Mouse (Mus musculus): ENCODE data around the gene Ptprj.
A peak's percentile ranks its signal among the peaks of the same experiment; 100 is the strongest.

Ptprj gene

DNA sequence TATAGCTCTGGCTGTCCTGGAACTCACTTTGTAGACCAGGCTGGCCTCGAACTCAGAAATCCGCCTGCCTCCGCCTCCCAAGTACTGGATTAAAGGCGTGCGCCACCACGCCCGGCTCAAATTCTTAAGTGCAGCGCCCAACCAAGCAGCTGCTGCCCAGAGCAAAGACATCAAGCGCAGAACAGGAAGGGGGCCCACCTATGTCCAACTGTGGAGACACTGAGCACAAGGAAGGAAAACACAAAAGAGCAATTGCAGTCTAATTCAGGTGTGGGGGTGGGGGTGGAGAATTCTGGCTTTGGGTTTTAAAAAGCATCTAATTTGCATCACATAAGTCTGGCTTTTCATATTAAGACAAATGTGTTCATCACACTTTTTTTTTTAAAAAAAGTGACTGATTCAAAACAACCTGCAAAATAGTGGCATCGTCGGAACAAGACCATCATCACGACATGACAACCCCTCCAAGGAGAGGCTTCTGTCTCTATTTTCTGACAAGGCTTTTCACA is 20.7 kb downstream of the Ptprj start:
- peak; percentile 90 for DNase-seq (ENCODE audit: low read depth, low spot score)

DNA sequence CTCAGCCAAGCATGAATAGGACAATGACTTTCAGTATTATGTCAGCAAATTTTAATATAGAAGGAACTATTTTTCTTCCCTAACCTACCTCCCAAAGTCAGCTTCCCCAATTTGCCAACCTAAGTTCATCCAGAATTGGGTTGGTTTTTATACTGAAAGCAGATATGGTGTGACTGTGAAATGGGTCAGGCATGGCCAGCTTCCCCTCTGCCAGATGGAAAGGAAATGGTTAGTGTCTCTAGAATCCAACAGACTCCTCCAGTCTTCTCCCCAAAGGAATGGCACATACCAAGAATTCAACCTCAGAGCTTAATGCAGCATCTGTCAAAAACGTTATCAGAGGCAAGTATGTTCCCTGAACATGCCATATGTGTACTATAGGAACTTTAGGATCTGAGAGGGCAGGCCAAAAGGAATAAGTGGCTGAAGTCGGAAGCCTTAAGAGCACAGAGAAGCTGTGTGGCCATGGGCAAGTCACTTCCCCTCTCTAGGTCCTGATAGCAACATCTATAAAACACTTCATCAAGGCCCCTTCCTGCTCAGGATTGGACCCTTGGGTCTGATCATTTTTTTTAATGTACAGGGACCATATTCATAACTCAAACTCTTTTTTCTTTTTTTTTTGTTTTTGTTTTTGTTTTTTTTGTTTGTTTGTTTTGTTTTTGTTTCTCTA is 21.3 kb downstream of the Ptprj start:
- no peak for DNase-seq (ENCODE audit: low read depth, low spot score)

DNA sequence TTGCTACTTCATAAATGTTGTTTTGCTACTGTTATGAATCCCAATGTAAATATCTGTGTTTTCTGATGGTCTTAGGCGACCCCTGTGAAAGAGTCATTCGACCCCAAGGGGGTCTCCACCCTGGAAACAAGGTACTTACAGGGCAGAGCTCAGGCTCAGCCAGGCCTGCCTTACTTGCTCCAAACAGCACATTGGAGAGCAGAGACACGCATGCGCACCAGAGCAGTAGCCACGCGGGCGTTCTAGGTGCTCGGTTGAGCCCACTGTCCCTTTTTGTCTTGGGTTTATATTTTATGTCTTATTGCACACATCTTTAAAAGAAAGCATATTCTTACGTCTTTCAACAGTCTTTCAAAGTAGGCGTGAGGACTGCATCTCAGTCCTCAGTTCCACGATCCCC is 22.1 kb downstream of the Ptprj start:
- DNase-seq (ENCODE audit: low read depth, low spot score): peak; percentile 67

DNA sequence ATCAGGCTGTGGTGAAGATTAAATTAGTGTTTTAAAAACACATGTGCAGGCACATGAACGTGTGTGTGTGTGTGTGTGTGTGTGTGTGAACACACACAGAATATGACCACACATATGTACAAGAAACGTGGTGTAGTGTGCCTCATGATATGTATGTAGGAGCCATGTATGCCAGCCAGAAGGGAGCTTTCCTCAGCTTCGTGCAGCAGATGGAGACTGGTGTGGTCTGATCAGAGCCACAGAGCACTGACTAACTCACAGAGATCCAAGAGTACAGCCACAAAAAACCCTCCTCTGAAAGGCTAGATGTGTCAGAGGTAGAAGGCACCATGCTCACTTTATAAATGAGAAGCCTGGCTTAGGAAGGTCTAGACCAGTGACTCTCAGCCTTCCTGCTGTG is 22.5 kb downstream of the Ptprj start:
- DNase-seq (ENCODE audit: low read depth, low spot score): no peak

DNA sequence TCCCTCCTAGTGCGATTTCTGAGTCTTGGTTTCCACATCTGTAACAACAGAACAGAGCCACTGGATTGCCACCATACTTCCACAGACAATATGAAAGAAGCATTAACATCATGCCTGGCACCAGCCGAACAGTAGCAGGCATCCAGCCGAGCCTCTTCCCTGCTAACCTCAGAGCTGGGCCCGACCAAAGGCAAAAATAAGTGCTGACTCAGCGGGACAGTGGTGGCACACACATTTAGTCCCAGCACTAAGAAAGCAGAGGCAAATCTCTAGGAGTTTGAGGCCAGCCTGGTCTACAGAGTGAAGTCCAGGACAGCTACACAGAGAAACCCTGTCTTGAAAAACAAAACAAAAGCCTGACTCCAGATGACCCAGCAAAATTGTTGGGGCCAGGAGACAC is 24.7 kb downstream of the Ptprj start:
- DNase-seq (ENCODE audit: low read depth, low spot score): no peak

DNA sequence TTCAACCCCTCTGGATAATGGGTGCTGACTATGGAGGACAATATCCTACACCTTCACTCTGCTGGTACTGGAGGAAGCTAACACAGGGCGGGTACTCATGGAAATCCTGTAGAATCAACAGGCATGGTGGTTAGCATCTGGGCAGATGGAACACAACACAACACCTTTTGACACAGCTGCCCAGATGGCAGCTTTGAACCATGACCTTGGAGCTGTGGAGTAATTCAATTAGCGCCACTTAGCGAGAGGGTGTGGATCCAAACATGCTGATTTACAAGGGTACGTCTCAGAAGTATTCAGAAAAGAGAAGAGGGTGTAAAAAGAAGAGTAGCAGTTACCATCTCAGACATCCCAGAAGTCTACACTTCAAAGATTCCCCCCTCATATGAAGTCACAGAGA is 25.6 kb downstream of the Ptprj start:
- DNase-seq (ENCODE audit: low read depth, low spot score): peak; percentile 65

DNA sequence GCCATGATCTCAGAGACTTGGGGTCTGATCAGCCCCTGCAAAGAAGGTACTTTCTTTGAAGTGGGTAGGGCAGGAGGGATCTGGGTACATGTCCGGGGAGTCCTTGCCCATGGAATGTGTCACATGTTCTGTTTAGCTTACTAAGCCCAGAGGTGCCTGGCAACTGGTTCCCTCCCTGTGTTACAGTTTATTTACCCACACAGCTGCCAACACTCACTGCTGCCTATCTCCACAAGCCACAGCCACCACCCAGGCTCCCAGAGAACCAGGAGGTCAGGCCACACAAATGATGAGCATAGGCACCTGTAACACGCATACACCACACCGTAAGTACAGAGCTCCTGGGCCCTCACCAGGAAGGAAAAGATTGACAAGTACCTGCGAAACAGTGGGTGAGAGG is 26.6 kb downstream of the Ptprj start:
- DNase-seq (ENCODE audit: low read depth, low spot score): no peak

DNA sequence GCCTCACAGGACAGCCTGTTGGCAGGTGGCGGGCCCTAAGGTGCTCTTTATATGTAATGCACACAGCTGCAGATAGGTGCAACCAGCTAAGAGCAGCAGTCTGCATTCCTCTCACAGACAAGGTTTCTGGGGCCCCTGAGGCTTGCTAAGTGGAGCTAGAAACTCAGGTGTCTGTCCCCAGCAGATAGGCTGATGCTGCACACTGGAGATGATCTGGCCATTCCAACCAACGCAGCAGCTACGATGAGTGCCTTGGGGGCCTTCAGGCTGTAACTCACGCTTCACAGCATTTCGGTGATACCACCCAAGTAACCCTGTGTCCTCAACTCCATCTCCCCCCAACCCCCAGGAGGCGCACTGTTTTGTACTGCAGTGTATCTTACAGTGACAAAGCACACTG is 29.8 kb downstream of the Ptprj start:
- no peak for DNase-seq (ENCODE audit: low read depth, low spot score)

DNA sequence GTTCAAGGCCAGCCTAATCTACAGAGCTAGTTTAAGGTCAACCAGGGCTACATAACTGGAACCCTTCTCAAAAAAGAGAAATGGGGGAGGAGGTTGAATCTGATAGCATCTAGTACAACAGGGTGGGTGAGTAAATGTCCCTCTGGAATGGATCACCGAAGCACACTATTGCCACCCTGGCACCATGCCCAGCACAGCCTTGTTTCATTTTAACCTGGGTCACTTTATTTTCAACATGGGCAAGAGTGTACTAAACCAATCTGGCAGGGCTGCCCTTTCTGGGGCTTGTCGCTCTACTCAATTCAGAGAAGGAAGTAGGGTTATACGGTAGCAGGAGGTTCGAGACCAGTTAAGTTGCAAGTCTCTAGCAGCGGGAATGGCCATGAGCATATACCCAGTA is 31.9 kb downstream of the Ptprj start:
- DNase-seq (ENCODE audit: low read depth, low spot score): no peak

DNA sequence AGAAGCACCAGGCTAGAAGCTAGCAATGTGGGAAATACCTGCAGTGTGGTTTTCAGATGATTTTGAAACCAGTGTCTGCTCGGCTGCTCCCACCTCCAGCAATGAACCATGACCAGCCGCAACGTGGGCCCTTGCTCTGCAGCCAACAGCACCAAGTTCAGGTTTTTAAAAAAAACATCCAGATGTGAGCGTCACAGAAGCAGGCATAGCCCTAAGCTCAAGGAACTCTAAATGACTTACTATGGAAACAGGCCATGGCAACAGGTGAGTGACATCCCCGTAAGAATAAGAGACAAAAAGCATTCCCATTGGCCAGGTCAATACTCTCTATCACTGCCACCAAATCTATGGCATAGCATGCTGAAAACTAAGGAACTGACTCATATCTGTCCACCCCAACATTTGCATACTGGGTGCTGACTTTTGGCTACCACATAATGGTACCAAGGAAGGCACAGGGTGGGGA is 33.3 kb downstream of the Ptprj start:
- no peak for DNase-seq (ENCODE audit: low read depth, low spot score)

DNA sequence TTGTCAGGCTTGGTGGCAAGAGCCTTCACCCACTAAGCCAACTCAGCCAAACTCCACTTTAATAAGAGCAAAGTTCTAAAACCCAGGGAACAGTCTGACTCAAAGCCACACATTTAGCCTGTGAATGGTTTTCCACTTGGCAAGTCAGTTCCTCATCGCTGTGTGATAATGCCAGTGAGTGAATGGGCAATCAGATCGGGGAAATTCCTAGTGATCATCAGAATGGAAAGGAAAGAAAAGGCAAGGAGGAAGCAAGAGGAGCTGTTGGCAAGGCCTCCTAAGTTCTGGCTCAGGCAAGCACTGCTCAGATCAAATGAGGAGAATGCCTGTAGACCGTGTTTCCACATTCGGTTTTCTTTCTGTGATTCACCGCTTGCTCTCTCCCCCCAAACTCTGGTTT is 35.2 kb downstream of the Ptprj start:
- DNase-seq (ENCODE audit: low read depth, low spot score): no peak

DNA sequence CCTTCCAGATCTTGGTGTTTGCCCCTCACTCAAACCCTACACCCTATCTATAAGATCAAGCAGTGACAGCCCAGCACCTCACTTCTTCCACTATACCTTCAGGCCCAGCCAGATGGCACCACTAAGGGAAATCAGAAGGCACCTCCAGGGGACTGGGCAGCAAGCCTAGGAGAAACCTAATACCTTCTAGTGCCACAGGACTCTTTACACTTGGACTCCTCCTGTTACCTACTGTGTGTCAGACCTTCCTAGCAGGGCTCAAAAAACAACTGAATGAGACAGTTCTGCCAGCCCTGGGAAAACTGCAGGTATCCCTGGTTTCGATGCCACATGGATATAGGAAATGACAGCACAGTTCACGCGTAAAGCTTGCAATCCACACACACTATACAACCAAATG is 36.5 kb downstream of the Ptprj start:
- DNase-seq (ENCODE audit: low read depth, low spot score): no peak

DNA sequence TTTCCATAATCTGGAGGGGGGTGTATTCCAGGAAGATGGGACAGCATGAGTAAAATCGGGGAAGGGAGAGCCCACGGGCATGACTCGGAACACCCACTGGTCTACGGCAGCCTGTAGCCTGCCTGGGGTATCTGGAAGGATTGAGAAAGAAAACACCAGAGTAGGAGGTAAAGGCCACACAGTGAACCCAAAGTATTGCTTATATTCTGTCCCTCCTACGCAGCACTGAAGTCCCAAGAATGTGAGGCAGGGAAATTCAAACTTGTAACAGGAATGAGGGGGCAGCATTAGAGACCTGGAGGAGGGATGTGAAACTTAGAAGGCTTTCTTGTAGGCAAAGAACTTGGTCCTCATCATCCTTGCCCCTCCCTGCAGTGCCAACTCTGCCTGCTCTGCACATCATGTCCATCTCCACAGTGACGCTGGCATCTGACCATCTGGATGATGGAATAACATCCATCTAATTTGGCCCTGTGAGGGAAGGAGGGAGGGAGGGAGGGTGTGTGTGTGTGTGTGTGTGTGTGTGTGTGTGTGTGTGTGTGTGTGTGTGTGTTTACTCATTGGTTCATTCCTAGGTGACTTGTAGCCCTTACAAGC is 37.2 kb downstream of the Ptprj start:
- no peak for DNase-seq (ENCODE audit: low read depth, low spot score)

DNA sequence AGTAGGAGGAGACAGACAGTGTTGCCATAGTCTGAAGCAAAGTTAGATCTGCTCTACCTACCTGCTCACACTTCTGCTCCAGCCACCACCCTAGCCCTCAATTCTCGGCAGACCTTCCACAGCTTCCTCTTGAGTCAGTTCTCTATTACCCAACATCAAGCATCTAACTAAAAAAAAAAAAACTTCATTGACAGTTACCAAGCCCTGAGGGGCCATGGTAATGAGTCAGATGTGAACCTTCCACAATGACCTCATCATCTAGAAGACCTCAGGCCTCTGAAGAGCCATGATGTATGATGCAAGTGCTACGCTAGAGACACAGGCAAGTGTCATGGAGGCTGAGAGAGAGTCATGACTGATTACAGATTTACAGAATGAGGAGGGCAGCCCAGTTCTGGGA is 37.8 kb downstream of the Ptprj start:
- DNase-seq (ENCODE audit: low read depth, low spot score): no peak

DNA sequence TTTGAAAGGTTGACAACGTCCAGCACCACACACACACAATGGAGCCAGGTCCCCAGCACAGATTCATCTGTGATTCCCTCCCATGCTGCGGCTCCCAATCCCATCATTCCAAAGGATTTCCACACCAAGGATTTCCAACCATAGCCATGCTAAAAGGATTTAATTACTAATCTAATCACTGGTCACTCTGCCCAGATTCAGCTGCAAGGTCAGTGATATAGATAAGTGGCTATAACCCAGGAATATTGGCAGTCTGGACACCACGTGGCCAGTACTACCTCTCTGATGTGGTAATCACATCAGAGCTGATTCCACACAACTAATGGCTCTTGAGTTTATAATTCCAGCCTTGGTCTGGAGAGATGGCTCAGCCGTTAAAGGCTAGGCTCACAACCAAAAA is 41.2 kb downstream of the Ptprj start:
- DNase-seq (ENCODE audit: low read depth, low spot score): no peak

DNA sequence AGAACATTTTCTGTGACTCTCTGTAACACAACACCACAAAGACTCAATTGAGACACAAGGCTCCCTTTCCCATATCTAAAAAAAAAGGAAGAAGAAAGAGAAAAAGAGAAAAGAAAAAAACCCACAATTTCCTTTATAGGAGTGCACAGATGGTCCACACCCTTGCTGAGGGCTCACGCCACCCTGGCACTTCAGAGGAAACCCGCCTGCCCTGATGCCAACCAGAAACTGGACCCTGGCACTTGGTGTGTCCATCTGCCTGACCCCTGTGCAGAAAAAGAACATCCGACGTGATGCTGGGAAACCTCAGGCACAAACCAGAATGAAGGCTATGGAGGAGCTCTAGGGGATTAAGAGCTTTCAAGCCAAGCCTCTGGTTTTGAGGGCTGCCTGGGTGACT is 43.2 kb downstream of the Ptprj start:
- no peak for DNase-seq (ENCODE audit: low read depth, low spot score)

DNA sequence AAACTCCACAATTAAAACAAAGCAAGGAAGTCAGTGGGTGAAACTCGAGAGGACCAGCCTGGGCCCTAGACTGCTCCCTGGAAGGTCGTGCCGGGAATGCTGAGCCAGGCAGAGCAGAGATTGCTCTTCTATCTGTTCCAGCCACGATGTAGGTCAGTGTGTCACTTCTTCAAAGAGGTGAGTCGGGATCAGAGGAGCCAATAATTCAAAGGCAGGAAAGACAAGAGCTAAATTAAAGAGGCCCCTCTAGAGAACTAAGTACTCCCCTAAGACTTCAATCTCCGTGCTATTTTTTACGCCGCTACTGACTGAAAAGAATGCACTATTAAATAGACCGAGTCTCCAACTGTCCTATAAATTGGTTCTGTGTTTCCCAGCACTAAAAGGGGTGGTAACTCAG is 43.9 kb downstream of the Ptprj start:
- DNase-seq (ENCODE audit: low read depth, low spot score): no peak

DNA sequence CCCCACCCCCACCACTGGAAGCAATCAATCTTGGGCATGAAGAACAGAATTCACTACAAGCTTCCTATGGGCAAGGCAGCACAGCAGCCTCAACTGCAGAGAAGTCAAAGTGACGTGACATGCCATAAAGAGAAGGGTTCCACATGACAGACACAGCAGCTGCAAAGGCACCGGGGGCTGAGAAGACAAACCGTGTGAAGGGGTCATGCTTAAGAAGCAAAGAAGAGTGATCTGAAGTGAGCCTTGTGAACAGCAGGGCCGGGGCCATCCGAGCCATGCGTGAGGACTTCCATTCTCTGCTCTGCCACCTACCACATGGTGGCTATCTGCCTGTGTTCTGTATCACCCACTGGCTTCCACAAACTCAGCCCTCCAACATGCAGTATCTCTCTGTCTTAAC is 45.7 kb downstream of the Ptprj start:
- no peak for DNase-seq (ENCODE audit: low read depth, low spot score)

DNA sequence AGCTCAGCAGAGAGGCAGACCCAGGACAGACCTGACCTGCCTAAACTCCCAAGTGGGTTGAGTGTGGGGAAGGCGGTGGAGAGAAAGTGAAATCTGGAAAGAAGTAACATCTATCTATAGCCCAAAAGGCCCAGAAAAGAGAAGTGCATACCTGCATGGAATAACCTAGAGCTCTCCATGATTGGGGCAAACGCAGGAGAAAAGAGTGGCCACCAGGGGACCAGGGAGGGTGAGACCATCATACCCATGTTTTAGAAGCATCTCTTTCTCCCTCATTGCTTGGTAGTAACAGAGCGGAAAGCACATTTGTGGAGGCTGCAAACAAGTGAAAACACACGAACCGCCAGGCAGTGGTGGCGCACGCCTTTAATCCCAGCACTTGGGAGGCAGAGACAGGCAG is 46.5 kb downstream of the Ptprj start:
- DNase-seq (ENCODE audit: low read depth, low spot score): peak; percentile 47

DNA sequence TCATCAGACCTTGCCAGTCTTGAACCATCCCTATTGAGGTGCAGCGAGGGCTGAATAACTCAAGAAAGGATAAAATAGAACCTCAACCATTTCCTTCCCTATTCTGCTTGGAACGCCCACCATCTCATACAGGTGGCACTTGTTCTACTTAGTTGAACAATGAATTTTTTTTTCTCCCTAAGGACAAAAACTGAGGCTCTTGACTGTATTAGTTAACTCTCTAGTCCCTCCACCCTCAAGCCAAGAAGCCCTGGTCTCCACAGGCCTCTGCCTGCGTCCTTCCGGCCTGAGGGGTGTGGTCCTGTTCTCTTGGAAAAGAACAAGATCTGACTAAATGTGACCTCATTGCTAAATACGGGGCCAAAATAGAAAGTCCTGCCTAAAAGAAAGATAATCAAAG is 48.4 kb downstream of the Ptprj start:
- DNase-seq (ENCODE audit: low read depth, low spot score): peak; percentile 29

DNA sequence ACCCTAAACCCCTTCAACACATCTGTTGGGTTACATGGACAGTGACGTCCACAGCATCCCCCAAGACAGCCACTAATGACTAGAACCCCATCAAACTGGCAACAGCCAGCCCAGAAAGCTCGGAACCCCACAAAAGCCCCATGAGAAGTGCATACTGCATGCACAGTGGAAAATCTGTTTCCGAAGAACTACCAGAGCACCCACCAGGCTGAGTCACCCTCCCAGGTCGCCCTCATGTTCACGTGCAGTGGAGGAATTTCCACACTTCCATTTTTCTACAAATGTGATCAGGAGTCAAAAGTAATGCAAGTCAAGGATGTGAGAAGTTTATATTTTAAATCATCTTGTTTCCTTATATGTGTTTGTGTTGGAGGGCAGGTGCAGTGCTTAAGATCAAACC is 52.3 kb downstream of the Ptprj start:
- DNase-seq (ENCODE audit: low read depth, low spot score): no peak

DNA sequence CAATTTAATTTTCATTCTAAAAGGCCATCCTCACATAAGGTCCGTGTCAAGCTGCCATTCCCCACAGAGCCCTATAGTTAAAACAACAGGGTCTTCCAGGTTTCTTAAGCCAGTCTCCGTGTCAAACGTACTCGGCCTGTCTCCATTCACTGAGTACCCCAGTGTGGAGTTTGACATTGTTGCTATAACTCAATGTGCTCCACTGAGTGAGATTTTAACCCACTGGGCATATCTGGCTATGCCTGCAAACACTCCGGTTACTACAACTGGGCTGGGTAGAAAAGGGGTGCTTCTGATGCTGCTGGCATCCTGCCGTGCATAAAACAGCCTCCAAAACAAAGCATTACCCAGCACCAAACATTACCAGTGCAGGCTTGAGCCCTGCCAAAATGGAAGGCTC is 53.5 kb downstream of the Ptprj start:
- DNase-seq (ENCODE audit: low read depth, low spot score): no peak

DNA sequence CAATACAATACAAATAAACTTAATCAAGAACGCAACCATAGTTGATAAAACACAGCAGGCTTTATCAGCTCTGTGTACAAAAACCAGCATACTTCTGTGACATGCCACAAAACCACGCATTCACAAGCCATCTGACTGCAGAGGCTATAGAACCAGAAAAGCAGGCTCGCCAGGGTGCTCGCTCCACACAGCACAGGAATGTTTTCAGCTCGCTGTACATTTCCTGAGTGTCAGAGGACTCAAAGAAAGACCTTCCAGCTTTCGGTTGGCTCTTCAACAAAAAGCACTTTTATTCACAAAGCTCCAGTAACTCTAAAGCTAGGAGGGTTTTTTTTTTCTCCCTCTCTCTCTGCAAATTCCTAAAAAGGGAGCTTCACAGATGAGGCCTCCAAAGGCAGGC is 53.9 kb downstream of the Ptprj start:
- DNase-seq (ENCODE audit: low read depth, low spot score): no peak

DNA sequence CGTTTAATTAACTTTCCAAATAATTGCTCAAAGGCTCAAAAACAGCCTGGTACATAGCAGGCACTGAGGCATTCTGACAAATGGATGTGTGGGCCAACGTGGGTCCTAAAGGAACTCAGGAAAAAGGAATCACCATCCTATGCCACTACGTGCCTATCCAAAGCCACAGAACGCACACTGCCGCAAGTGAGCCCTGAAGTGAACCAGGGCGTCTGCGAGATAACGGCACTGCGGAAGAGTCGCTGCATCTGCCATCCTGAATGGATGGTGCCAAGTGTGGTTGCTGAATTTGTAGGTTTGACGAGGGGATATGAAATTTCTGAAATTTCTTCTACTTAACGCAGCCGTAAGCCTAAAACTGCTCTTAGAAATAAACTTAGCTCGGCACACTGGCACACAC is 54.6 kb downstream of the Ptprj start:
- no peak for DNase-seq (ENCODE audit: low read depth, low spot score)
